Mouse (Mus musculus): ENCODE measurements at regions not wholly inside any gene's neighbourhood (a gene's known extent, or its start where the extent isn't known, plus 50 kb on each side); places are given as distances from the start of the nearest gene placed in this dataset.

GRCm38 (mm10) chr15:56979353-56979752, 498.1 kb downstream of the Slc22a22 start:
- TF ChIP-seq POLR2A (IDR thresholded peaks at IDR 0.05; ENCODE audit: borderline replicate concordance, extremely low read depth, low read depth, low read length) (no peak), CTCF (IDR thresholded peaks at IDR 0.05; ENCODE audit: insufficient read depth, low read length) (no peak)
- no peak overlapping the region for H3K4me3 ChIP-seq (replicated peaks; ENCODE audit: extremely low read depth, low read depth, low read length)
- H3K4me1 ChIP-seq (ENCODE audit: control insufficient read depth, insufficient read depth, low read length), result no peaks in the 10 kb centered on the region
- DNase-seq, result no peak
- 91% methylated on average over 1 of the region's 1 CpGs for WGBS

- H3K4me3 ChIP-seq (replicated peaks; ENCODE audit: extremely low read depth, low read depth, low read length), result no peak overlapping the region
- TF ChIP-seq POLR2A (IDR thresholded peaks at IDR 0.05; ENCODE audit: borderline replicate concordance, extremely low read depth, low read depth, low read length), result no peak
- no peak for TF ChIP-seq CTCF (IDR thresholded peaks at IDR 0.05; ENCODE audit: insufficient read depth, low read length)
- WGBS, result 73% methylated on average over 4 of the region's 4 CpGs
- no peak for DNase-seq
- H3K4me1 ChIP-seq (ENCODE audit: control insufficient read depth, insufficient read depth, low read length), result no peaks in the 10 kb centered on the region
Measured at GRCm38 (mm10) chr15:56975446-56976433, 501.7 kb downstream of the Slc22a22 start.

GRCm38 (mm10) chr15:56970140-56970539, 507.3 kb downstream of the Slc22a22 start:
- no peak for DNase-seq
- no peaks in the 10 kb centered on the region for H3K4me1 ChIP-seq (ENCODE audit: control insufficient read depth, insufficient read depth, low read length)
- TF ChIP-seq CTCF (IDR thresholded peaks at IDR 0.05; ENCODE audit: insufficient read depth, low read length), result no peak
- TF ChIP-seq POLR2A (IDR thresholded peaks at IDR 0.05; ENCODE audit: borderline replicate concordance, extremely low read depth, low read depth, low read length), result no peak
- H3K4me3 ChIP-seq (replicated peaks; ENCODE audit: extremely low read depth, low read depth, low read length), result no peak overlapping the region
- 49% methylated on average over 1 of the region's 1 CpGs for WGBS

DNA sequence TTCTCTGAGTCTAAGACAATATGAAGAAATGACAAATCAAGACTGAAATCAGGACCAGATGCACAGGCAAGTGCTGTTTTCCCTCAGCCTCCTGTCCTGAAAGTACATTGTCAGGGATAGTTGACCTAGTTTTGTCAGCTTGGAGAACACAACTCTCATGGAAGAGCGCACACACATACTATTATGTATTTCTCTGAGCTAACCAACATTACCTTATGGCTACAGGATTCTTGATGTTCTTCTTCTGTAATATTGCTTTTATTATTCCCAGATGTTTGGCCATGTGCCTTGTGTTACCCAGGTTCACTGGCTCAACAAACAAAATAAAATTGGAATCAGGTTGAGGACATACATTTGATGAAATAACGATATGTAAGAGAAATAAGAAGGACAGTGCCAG, 521.1 kb downstream of the Slc22a22 start:
- H3K4me1 ChIP-seq (ENCODE audit: control insufficient read depth, insufficient read depth, low read length), result no peaks in the 10 kb centered on the region
- WGBS, result 88% methylated on average over 2 of the region's 2 CpGs
- TF ChIP-seq POLR2A (IDR thresholded peaks at IDR 0.05; ENCODE audit: borderline replicate concordance, extremely low read depth, low read depth, low read length) (no peak), CTCF (IDR thresholded peaks at IDR 0.05; ENCODE audit: insufficient read depth, low read length) (no peak)
- DNase-seq, result no peak
- H3K4me3 ChIP-seq (replicated peaks; ENCODE audit: extremely low read depth, low read depth, low read length), result no peak overlapping the region

GRCm38 (mm10) chr15:56952176-56952575, 525.2 kb downstream of the Slc22a22 start:
- no peak overlapping the region for H3K4me3 ChIP-seq (replicated peaks; ENCODE audit: extremely low read depth, low read depth, low read length)
- no peak for DNase-seq
- TF ChIP-seq POLR2A (IDR thresholded peaks at IDR 0.05; ENCODE audit: borderline replicate concordance, extremely low read depth, low read depth, low read length) (no peak), CTCF (IDR thresholded peaks at IDR 0.05; ENCODE audit: insufficient read depth, low read length) (no peak)
- H3K4me1 ChIP-seq (ENCODE audit: control insufficient read depth, insufficient read depth, low read length), result no peaks in the 10 kb centered on the region

- Histone ChIP-seq H3K4me3 (replicated peaks; ENCODE audit: extremely low read depth, low read depth, low read length) (no peak overlapping the region), H3K4me1 (ENCODE audit: control insufficient read depth, insufficient read depth, low read length) (no peaks in the 10 kb centered on the region)
- WGBS, result 57% methylated on average over 2 of the region's 2 CpGs
- no peak for DNase-seq
- TF ChIP-seq CTCF (IDR thresholded peaks at IDR 0.05; ENCODE audit: insufficient read depth, low read length) (no peak), POLR2A (IDR thresholded peaks at IDR 0.05; ENCODE audit: borderline replicate concordance, extremely low read depth, low read depth, low read length) (no peak)
Measured at GRCm38 (mm10) chr15:56950824-56951223, 526.6 kb downstream of the Slc22a22 start.

- no peak overlapping the region for H3K4me3 ChIP-seq (replicated peaks; ENCODE audit: extremely low read depth, low read depth, low read length)
- no peaks in the 10 kb centered on the region for H3K4me1 ChIP-seq (ENCODE audit: control insufficient read depth, insufficient read depth, low read length)
- 81% methylated on average over 1 of the region's 1 CpGs for WGBS
- DNase-seq, result no peak
- TF ChIP-seq CTCF (IDR thresholded peaks at IDR 0.05; ENCODE audit: insufficient read depth, low read length) (no peak), POLR2A (IDR thresholded peaks at IDR 0.05; ENCODE audit: borderline replicate concordance, extremely low read depth, low read depth, low read length) (no peak)
Measured at GRCm38 (mm10) chr15:56940891-56941290, 536.5 kb downstream of the Slc22a22 start.

GRCm38 (mm10) chr15:56896553-56896952, 580.9 kb downstream of the Slc22a22 start:
- no peak for DNase-seq
- TF ChIP-seq POLR2A (IDR thresholded peaks at IDR 0.05; ENCODE audit: borderline replicate concordance, extremely low read depth, low read depth, low read length) (no peak), CTCF (IDR thresholded peaks at IDR 0.05; ENCODE audit: insufficient read depth, low read length) (no peak)
- Histone ChIP-seq H3K4me1 (ENCODE audit: control insufficient read depth, insufficient read depth, low read length) (no peaks in the 10 kb centered on the region), H3K4me3 (replicated peaks; ENCODE audit: extremely low read depth, low read depth, low read length) (no peak overlapping the region)

- DNase-seq, result no peak
- Histone ChIP-seq H3K4me3 (replicated peaks; ENCODE audit: extremely low read depth, low read depth, low read length) (no peak overlapping the region), H3K4me1 (ENCODE audit: control insufficient read depth, insufficient read depth, low read length) (no peaks in the 10 kb centered on the region)
- 50% methylated on average over 5 of the region's 5 CpGs for WGBS
- TF ChIP-seq CTCF (IDR thresholded peaks at IDR 0.05; ENCODE audit: insufficient read depth, low read length) (no peak), POLR2A (IDR thresholded peaks at IDR 0.05; ENCODE audit: borderline replicate concordance, extremely low read depth, low read depth, low read length) (no peak)
Measured at GRCm38 (mm10) chr15:56881501-56881900, 595.9 kb downstream of the Slc22a22 start.

DNA sequence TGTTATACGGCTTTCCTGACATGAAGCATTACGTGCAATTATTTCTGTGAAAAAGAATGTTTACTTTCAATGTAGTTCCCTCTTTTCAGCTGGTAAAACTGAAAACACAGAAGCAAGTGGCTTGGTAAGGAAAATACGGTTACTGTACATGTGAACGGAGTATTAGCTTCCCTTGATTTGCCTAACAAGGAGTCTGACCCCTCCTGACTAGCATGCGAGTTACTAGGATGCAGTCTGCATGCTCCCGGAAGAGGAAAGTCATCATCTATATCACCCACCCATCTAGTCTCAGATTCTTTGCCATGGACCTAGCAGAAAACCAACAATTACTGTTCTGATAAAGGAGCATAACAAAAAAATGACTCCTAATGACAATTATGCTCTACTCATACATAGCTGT, 611.5 kb downstream of the Slc22a22 start:
- no peak for TF ChIP-seq POLR2A (IDR thresholded peaks at IDR 0.05; ENCODE audit: borderline replicate concordance, extremely low read depth, low read depth, low read length)
- TF ChIP-seq CTCF (IDR thresholded peaks at IDR 0.05; ENCODE audit: insufficient read depth, low read length), result no peak
- Histone ChIP-seq H3K4me3 (replicated peaks; ENCODE audit: extremely low read depth, low read depth, low read length) (no peak overlapping the region), H3K4me1 (ENCODE audit: control insufficient read depth, insufficient read depth, low read length) (no peaks in the 10 kb centered on the region)
- no peak for DNase-seq
- WGBS, result 61% methylated on average over 6 of the region's 6 CpGs

All from lung, adult 2 months (tissue).